Mouse (Mus musculus) right cerebral cortex, postnatal 14 days (tissue): Measurements from ENCODE around the gene Usp15.
"Not testable (repeated sequence)": the region's sequence is repeated elsewhere in the genome, so short reads cannot be mapped to it uniquely, and the experiment has no call there.

Experiments used
- DNase-seq: peaks from one replicate; pipeline ENCODE4 v3.0.0; 2022

Usp15 gene

DNA sequence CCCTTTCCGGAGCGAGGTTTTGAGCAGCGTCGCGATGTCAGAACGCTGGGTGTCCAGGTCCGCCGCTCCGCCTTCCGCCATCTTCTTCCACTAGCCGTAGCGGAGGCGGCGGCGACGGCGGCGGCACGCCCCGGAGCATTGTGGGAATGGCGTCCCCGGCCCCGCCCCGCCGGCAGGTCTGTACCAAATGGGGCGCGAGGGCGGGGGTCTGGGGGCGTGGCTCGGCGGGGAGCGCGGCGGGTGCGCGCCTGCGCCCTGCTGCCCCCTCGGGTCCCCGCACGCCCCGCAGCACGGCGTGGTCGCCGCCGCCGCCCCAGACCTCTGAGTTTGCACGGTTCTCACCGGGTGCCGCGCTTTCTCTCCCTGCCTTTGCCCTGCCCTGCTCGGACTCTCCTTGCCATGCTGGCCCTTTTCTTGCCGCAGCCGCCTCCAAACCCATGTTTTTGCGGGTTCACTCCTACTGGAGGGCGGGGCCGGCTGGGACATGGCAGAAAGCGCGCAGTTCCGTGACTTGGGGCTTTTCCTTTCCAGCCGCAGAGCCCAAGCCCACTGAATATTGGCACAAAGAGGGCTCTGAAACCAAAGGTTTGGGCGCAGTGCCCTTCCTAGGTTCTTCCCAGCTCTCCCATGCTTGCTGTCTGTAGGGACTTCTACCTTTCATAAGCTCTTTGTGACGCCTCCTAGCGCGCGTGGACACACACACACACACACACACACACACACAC, at the start of gene Usp15:
TSS of gene Usp15 (minus strand) at position 161 of the 725 bp plus-strand sequence.
- DNase-seq: peak; percentile 97

DNA sequence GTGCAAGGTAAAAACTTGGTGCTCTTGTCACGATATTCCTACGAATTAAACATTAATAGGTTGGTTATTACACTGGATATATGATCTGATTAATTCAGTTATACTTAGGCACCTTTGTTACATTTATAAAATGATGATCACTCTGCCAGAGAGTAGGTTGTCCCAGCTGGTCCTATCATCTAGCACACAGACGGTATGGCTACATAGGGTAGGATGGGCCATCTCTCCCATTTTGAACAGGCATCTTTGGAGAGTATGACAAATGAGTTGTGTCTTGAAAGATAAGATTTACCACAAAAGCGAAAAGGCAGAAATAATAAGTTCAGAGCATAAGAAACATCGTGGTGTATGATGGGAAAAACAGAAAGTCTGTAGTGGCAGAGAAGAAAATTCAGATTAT, 32.6 kb upstream of the Usp15 start:
- DNase-seq: no peak

- DNase-seq: no peak
Observed at GRCm38 (mm10) chr10:123222785-123223184, 26.0 kb upstream of the Usp15 start.

DNA sequence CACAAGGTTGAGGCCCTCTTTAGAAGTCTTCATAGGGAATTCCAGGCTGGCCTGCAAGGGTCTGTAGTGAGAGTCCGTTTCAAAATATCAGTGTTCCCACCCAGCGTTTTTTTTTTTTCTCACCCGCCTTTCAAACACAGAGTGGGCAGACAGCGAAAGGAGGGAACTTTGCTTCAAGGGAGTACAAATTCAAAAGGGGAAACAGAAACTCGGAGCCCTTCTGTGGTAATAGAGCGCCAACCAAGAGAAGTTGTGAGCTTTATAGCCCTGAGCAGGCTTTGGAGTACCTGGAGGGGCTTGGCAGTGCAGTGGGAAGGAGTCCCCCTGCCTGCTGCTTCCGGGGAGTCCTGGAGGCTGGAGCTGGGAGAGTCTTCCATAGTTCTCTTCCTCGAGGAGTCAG, 12.7 kb upstream of the Usp15 start:
- DNase-seq: no peak

- no peak for DNase-seq
Observed at GRCm38 (mm10) chr10:123208336-123208735, 11.5 kb upstream of the Usp15 start.

DNA sequence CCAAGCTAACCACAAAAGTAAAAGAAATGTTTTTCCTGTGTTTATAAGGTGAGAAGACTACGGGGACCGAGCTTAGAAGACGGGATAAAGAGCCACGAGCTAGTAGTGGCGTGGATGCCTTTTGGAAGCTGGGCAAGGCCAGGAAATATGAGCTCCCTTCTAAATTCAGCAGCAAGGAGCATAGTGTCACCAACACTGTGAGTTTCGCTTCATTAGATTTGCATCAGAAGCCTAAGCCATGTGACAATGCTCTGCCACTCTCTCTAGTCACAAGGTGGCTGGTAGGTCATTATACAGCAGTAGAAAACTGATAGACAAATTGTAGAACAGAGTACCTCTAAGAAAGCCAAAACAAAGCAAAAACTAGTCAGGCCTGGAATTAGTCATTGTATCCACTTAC, 9.3 kb upstream of the Usp15 start:
- no peak for DNase-seq

- DNase-seq: not testable (repeated sequence)
Observed at GRCm38 (mm10) chr10:123205364-123205763, 8.6 kb upstream of the Usp15 start.

- DNase-seq: no peak
Observed at GRCm38 (mm10) chr10:123201981-123202758, 5.4 kb upstream of the Usp15 start.

GRCm38 (mm10) chr10:123201436-123201835, 4.6 kb upstream of the Usp15 start:
- DNase-seq: no peak

DNA sequence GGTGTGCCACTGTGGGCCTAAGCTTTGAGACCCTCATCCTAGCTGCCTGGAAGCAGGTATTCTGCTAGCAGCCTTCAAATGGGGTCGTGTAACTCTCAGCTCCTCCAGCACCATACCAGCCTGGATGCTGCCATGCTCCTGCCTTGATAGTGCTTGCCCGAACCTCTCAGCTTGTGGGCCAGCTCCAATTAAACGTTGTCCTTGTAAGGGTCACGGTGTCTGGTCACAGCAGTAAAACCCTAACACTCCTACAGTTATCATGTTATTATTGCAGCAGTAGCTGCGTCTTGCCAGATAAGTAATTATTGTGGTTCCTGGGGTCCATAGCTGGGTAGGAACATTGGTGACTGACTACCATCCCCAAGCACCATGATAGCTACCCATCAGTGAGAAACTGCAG, 4.2 kb upstream of the Usp15 start:
- no peak for DNase-seq

DNA sequence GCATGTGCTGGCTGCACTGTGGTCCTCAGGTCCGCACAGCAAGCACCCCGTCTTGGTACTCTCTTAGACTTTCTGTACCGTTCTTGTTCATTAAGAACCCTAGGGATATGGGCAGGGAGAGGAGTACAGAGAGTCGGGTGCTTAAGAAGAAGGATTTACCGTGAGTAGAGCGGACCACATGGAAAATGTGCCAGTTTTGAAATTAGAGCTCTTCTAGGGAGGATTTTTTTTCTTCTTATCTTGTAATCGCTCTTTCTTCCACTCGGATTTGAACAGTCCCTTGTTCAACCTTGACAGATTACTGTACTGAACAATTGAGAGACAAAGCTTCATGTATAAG, 3.5 kb upstream of the Usp15 start:
- DNase-seq: no peak

- no peak for DNase-seq
Observed at GRCm38 (mm10) chr10:123199615-123200319, 3.0 kb upstream of the Usp15 start.

DNA sequence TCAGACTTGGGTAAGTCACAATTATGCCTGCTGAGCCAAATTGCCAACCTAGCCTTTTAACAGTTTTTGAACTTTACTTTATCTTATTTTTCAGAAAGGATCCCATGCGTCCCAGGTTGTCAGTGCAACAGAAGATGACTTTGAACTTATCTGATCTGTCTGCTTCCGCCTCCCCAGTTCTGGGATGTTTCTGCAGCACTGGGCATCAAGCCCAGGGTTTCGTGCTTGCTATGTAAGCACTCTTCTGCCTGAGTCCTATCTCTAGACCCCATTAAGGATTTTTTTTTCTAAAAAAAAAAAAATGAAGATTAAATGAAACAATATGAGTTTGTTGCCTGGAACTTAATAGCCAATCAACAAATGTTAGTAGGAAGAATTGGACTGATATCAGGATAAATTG, 2.3 kb upstream of the Usp15 start:
- DNase-seq: no peak

DNA sequence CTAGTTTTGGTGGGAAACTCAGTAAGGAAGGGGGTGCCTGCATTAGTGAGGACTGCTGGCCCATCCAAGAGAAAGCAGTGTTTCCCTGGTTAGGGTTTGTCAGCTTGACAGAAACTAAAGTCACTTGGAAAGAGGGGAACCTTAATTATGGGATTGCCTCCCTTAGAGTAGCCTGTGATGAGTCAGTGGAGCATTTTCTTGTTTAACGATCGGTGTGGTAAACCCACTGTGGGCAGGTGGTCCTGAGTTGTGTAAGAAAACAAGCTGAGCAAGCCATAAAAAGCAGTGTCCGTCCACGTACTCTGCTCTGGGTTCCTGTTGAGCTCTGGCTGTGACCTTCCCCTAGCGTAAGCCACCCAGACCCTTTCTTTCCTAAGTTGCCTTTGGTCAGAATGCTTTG, 1.4 kb upstream of the Usp15 start:
- DNase-seq: no peak

DNA sequence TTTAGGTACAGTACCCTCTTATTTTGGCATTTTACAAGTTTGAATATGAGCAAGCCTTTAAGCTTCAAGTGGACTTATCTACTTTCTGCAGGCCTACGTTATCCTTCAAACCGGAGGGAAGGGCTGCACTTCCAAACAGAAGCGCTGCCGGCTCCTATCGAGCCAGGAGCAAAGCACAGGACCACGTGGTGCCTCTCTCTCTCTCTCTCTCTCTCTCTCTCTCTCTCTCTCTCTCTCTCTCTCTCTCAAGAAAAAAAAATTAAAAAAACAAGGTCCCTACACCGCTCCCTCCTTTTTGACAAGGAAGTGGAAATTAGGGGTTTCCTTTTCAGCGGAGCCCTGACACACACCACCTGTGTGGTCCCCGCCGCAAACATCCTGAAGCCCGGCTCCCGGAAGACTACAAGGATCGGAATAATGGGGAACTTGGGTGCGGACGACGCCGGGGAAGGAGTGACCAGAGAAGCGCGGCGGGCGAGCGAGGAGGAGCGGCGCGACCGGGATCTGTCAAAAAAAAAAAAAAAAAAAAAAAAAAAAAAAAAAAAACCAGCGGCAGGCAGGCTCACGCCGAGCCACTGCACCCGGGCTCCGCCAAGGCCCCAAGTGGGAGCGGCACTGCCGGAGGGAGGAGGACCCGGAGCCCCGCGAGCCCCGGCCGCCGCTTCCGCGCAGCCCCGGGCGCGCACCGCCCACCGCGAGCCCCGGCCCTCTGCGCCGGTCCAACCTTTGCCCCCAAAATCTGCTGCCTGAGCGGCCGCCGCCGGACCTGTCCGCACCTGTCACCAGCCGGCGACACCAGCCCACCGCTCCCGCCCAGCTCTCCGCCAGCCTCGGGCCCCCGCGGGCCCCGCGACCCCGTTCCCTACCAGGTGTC, 597 bp downstream of the Usp15 start:
- peak; percentile 49 for DNase-seq

GRCm38 (mm10) chr10:123195501-123195900, 1.3 kb downstream of the Usp15 start:
- no peak for DNase-seq

GRCm38 (mm10) chr10:123191038-123191437, 5.8 kb downstream of the Usp15 start:
- DNase-seq: no peak

GRCm38 (mm10) chr10:123187337-123187736, 9.5 kb downstream of the Usp15 start:
- DNase-seq: no peak

- no peak for DNase-seq
Observed at GRCm38 (mm10) chr10:123185907-123186306, 10.9 kb downstream of the Usp15 start.

DNA sequence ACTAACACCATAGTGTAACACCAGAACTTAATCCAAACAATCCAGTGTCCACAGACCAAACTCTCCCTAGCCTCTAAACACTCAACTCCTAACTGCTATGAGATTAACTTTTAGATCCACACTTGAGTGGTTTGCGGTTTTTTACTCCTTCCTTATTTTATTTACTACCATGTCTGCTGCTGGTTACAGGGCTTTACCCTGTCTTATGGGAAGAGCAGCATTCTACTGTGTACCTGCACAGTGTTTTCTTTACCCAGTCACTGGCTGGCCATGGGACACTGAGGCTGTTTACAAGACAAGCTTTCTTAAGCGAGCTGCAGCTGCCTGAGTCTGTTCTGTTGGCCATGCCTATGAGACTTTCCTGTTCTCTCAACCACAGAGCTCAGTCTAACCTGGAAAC, 13.1 kb downstream of the Usp15 start:
- DNase-seq: no peak

- peak; percentile 34 for DNase-seq
Observed at GRCm38 (mm10) chr10:123183243-123183642, 13.6 kb downstream of the Usp15 start.

DNA sequence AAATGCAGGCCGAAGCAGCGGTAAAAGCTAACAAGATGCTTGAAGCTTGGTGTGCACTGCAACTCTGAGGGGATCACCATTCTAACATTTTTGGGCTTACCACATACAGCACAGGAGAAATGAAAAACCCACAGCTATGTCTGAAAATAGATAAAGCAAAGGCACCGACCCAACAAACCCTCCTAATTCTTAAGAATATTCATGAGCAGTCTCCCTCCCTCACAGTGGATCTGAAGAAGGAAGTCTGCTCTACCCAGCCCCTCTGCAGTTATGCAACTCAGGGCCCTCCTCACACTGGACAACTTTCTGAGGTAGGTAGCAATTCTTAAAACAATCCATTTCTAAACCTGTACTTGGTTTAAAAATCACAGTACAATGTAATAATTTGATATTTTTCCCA, 14.4 kb downstream of the Usp15 start:
- DNase-seq: no peak

DNA sequence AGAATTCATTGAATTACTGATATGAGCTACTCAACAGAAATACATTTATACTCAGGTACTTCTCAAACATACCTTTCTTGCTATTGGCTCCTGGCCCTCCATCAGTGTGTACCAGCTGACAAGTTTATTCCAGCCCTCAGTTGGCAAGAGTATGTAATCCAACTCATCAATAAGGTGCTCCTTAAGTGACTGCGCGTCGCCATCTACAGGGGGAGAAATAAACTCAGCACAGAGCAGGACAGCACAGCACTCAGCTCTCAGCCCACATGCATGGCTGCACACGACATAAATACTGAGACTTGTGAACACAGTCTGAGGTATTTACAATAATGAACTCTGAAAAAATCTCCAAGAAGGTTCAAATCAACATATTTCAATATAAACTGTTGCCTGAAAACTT, 21.0 kb downstream of the Usp15 start:
- no peak for DNase-seq
